Mouse (Mus musculus) urinary bladder, adult 2 months (tissue): ENCODE measurements around the gene Olfr198. TPM values are rescaled to one million over a fixed set of nuclear protein-coding genes. Genes with fewer than 3 reads are reported as not detected.
"Not testable (repeated sequence)": the region's sequence is repeated elsewhere in the genome, so short reads cannot be mapped to it uniquely, and the experiment has no call there.

Experiments used
- DNase-seq: peaks from one replicate; pipeline ENCODE4 v3.0.0; 2022; ENCODE audit warnings: low spot score
- polyA plus RNA-seq: library from polyadenylated mRNA; depleted of rRNA; stranded (reverse); fragments of >200 nt; gene quantifications from 2 replicates; pipeline ENCODE4 v1.2.3, GENCODE M21; 2012; rRNA removed

Olfr198 gene
- not detected in 2 replicates for polyA plus RNA-seq

GRCm38 (mm10) chr16:59203433-59203832 is at the start of gene Olfr198:
TSS of gene Olfr198 (minus strand) at chr16:59203533.
- DNase-seq: not testable (repeated sequence)

GRCm38 (mm10) chr16:59249684-59250083 is 46.4 kb upstream of the Olfr198 start:
- no peak for DNase-seq

- not testable (repeated sequence) for DNase-seq
These were observed 16.3 kb upstream of the Olfr198 start, which contains the start of gene Olfr199 for GRCm38 (mm10) chr16:59219667-59220066. TSS of gene Olfr199 (minus strand) at chr16:59219767.

- not testable (repeated sequence) for DNase-seq
These were observed 14.5 kb upstream of the Olfr198 start for GRCm38 (mm10) chr16:59217861-59218260.

GRCm38 (mm10) chr16:59170354-59170753 is 33.0 kb downstream of the Olfr198 start, which contains the start of gene Olfr196:
TSS of gene Olfr196 (minus strand) at chr16:59170454.
- DNase-seq: no peak

- DNase-seq: no peak
These were observed 51.3 kb downstream of the Olfr198 start for GRCm38 (mm10) chr16:59151996-59152395.

Other genes with a start within 250 kb of the Olfr198 start
- gene Olfr183, start 208.2 kb downstream of the Olfr198 start, polyA plus RNA-seq: not detected in 2 replicates
- not detected in 2 replicates for gene Olfr186, start 173.2 kb downstream of the Olfr198 start, polyA plus RNA-seq
- gene Olfr187, start 163.8 kb downstream of the Olfr198 start, polyA plus RNA-seq: not detected in 2 replicates
- gene Olfr190, start 125.5 kb downstream of the Olfr198 start, polyA plus RNA-seq: not detected in 2 replicates
- gene Olfr191, start 113.7 kb downstream of the Olfr198 start, polyA plus RNA-seq: not detected in 2 replicates
- not detected in 2 replicates for gene Olfr193, start 91.7 kb downstream of the Olfr198 start, polyA plus RNA-seq
- gene Olfr194, start 82.5 kb downstream of the Olfr198 start, polyA plus RNA-seq: not detected in 2 replicates
- gene Olfr195, start 56.5 kb downstream of the Olfr198 start, polyA plus RNA-seq: 0.03 TPM in 1 of 2 replicates, not detected in the other
- gene Olfr196, start 33.1 kb downstream of the Olfr198 start, polyA plus RNA-seq: not detected in 2 replicates
- not detected in 2 replicates for gene Olfr199, start 16.2 kb upstream of the Olfr198 start, polyA plus RNA-seq
- not detected in 2 replicates for gene Olfr201, start 69.1 kb upstream of the Olfr198 start, polyA plus RNA-seq
- not detected in 2 replicates for gene Olfr202, start 83.3 kb upstream of the Olfr198 start, polyA plus RNA-seq
- gene Olfr203, start 95.3 kb upstream of the Olfr198 start, polyA plus RNA-seq: not detected in 2 replicates
- not detected in 2 replicates for gene Olfr204, start 114.7 kb upstream of the Olfr198 start, polyA plus RNA-seq
- not detected in 2 replicates for gene Olfr205, start 127.6 kb upstream of the Olfr198 start, polyA plus RNA-seq
- gene Olfr206, start 145.7 kb upstream of the Olfr198 start, polyA plus RNA-seq: not detected in 2 replicates
- gene Olfr209, start 160.5 kb upstream of the Olfr198 start, polyA plus RNA-seq: not detected in 2 replicates
- not detected in 2 replicates for gene Gabrr3, start 203.8 kb upstream of the Olfr198 start, polyA plus RNA-seq